Mouse (Mus musculus) erythroblast, adult 5-6 weeks (primary cell): ENCODE measurements around the gene Tomm70a. TPM values are rescaled to one million over a fixed set of nuclear protein-coding genes. Genes with fewer than 3 reads are reported as not detected.
"Not testable (repeated sequence)": the region's sequence is repeated elsewhere in the genome, so short reads cannot be mapped to it uniquely, and the experiment has no call there.

Source experiments
- ATAC-seq: replicated peaks from 2 replicates; pipeline ENCODE4 v1.8.0; 2016; ENCODE audit warnings: moderate number of reproducible peaks, mild to moderate bottlenecking, moderate TSS enrichment, inconsistent platforms; ENCODE audit not compliant: poor library complexity, low FRiP score, severe bottlenecking
- total RNA-seq, 2 experiments: library from RNA; stranded (forward) in 1 of 2; stranded (reverse) in 1 of 2; fragments of 150-400 nt in 1 of 2; fragments of 200-764, 138-1000 nt in 1 of 2; gene quantifications; 2 replicates each; pipeline versions ENCODE4 v1.2.3 to v1.2.4; 2015 to 2017; ENCODE audit warnings: low replicate concordance in 2 of 2

Gene Tomm70a
- total RNA-seq, 2 experiments from 2014 or later, result 13.0 to 26.3 TPM

GRCm38 (mm10) chr16:57133611-57134010 is 12.1 kb downstream of the Tomm70a start:
- ATAC-seq, result no peak

GRCm38 (mm10) chr16:57144741-57145140 is 23.2 kb downstream of the Tomm70a start:
- ATAC-seq, result no peak

GRCm38 (mm10) chr16:57151437-57151836 is 29.9 kb downstream of the Tomm70a start:
- no peak for ATAC-seq

DNA sequence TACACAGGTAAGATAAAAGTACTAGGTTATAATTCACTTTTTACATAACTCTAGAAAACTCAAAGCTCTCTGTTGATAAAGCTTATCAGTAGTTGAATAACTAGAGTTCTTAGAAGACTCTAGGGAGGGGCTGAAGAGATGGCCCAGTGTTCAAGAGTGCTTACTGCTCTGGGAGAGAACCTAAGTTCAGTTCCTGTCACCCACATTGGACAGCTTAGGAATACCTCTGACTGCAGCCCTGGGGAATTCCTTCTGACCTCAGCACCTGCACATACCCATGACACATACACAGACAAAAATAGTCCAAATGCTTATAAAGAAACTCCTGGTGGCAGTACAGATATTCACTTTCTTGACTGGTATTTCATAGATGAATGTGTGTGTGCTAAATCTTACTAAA is 34.4 kb downstream of the Tomm70a start:
- ATAC-seq, result no peak

DNA sequence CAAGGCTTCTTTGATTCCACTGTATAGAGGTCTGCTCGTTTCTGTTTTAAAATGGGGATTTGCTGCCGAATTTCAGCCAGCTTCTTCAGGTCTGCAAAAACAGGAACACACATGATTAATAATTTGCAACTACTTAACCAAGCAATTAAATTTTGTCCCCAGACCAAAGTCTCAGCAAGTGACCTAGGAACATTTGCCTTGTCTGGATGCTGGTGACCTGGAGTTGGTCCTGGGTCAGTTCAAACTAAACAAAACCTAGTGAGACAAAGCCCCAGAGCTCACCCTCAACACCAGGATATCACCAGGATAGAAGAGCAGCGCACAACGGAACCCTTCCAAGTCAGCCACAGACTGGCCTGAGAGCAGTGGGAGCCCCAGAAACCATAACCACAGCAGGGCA is 35.6 kb downstream of the Tomm70a start:
- ATAC-seq, result no peak

DNA sequence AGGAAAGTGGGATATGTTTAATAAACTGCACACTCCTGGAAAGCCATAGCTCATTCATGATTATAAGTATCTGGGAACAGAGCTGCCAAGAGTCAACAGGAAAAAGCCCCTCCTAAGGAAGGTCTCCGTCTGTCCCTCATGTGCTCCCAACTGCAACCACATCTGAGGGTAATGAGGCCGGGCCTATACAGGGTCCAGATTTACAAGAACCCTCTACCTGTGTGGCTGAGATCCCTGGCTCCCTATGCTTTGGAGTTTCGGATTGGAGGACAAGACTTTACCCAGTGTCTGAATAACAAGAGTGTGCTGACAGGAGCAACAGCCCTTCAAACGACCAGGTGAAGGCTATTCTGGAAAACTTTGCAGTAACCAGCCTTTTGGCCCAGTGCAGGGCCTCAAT is 36.2 kb downstream of the Tomm70a start:
- ATAC-seq, result no peak

DNA sequence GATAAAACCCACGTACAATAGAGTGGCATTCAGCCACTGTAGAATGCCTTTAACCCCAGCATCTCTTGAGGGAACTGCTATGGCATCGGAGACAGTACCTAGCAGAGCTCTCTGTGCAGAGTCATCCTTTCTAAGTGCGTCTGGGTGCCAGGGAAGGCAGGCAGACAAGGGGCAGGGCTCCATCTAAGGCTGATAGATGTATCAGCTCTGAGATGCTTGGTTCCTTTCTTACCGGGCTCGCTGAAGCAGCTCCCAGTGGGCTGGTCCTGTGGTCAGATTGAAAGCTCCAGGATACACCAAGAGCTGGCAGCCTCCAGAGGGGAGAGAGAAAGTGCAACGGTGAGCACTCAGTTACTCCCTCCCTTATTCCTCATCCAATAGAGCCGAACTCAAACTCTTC is 38.3 kb downstream of the Tomm70a start:
- no peak for ATAC-seq

- no peak for ATAC-seq
Measured at GRCm38 (mm10) chr16:57162841-57163240, 41.3 kb downstream of the Tomm70a start.

- no peak for ATAC-seq
Measured at GRCm38 (mm10) chr16:57163694-57164093, 42.2 kb downstream of the Tomm70a start.

- ATAC-seq, result no peak
Measured at GRCm38 (mm10) chr16:57165157-57165556, 43.7 kb downstream of the Tomm70a start.

GRCm38 (mm10) chr16:57166086-57166485 is 44.6 kb downstream of the Tomm70a start:
- no peak for ATAC-seq

- ATAC-seq, result peak; percentile 98
Measured at GRCm38 (mm10) chr16:57166611-57167513, 45.4 kb downstream of the Tomm70a start, which contains the start of gene Nit2. Gene Nit2, minus strand, starts transcription at chr16:57167341.

GRCm38 (mm10) chr16:57167514-57167912 is 46.0 kb downstream of the Tomm70a start:
- peak; percentile 7; the same call in 1 of the 2 replicates for ATAC-seq

GRCm38 (mm10) chr16:57168236-57168635 is 46.7 kb downstream of the Tomm70a start:
- no peak for ATAC-seq

DNA sequence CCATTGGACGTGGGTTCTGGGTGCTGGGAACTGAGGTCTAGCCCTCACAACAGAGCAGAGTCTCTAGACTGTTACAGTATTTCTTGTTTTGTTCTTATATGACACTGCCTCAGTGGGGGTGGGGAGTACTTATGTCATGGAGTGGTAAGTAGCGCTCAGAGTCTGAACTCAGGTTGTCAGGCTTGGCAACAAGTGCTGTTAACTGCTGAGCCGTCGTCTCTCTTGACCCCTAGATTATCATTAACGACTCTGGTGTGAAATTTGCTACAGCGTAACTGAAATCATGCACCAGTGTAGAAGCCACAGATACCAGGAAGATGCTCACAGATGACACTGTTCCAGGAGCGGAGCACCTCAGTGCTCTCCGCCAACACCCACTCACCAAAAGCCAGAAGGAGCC is 49.7 kb downstream of the Tomm70a start:
- no peak for ATAC-seq

GRCm38 (mm10) chr16:57171570-57171969 is 50.1 kb downstream of the Tomm70a start:
- ATAC-seq, result no peak

DNA sequence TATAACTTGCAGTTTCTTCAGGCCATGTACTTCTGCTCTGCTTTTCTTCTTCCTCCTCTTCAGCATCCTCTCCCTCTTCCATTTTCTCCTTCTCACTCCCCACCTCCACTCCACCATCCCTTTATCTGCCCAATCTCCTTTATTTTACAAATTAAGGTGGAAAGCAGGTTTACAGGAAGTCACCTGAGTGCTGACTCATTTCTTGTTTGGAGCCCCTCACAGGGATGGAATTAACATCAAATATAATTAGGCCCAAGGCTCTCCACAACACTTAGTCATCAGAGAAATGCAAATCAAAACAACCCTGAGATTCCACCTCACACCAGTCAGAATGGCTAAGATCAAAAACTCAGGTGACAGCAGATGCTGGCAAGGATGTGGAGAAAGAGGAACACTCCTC is 53.0 kb downstream of the Tomm70a start:
- ATAC-seq, result not testable (repeated sequence)

GRCm38 (mm10) chr16:57175751-57176150 is 54.2 kb downstream of the Tomm70a start:
- no peak for ATAC-seq

GRCm38 (mm10) chr16:57176276-57176675 is 54.8 kb downstream of the Tomm70a start:
- no peak for ATAC-seq

DNA sequence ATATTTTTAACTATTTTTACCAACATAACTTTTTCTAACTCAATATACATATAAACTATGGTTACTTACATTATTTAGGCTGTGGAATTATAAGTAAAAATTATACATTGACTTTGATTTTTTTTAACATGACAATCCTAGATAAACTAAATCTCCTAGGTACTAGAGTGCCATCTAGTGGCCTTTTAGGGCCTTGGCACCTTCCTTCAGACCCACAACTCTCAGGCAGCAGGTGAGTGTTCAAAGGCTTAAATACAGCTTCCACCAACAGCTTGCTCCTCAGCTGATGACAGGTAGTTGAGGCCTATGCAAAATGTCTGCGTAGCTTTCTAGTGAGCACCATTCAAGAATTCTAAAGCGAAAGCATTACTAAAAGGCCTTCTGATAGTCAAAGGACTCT is 55.8 kb downstream of the Tomm70a start:
- peak; percentile 81 for ATAC-seq

DNA sequence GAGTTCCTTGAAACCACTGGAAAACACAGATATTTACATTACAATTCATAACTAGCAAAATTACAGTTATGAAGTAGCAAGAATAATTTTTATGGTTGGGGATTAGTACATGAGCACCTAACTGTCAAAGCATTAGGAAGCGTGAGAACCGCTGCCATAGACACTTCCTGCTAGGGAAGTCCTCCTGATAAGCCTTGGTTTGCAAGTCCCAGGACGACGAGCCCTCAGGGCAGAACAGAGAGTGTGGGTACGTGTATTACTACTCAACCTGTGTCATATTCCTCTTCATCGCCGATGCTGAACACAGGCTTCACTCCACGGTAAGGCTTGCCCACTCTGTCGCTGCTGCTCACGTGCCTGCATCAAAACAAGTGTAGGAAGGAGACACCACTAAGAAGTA is 56.2 kb downstream of the Tomm70a start:
- 0 out of 2 replicates have a peak, but pooled peaks have one; percentile 45 for ATAC-seq
